Mouse (Mus musculus): Measurements from ENCODE around the gene Syn3.
A peak's percentile ranks its signal among the peaks of the same experiment; 100 is the strongest.

Syn3 gene

DNA sequence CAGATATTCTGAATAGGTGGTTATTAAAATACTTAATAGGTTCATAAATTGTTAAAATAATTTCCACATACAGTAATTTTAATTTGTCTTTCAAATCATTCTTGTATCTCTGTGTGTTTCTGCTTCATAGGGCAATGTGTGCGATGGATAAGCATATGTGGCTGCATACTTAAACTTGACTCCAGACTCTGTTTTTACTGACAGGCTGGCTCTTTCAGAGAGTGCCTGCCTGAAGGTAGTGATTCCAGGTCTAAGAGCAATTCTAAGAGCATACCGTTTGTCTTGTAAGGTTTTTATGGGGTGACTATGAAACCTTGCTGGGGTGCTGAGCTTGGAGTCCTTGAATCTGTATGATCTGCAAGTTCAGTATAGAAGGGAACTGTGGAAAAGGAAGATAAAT is 472.8 kb downstream of the Syn3 start:
- no peak for DNase-seq

DNA sequence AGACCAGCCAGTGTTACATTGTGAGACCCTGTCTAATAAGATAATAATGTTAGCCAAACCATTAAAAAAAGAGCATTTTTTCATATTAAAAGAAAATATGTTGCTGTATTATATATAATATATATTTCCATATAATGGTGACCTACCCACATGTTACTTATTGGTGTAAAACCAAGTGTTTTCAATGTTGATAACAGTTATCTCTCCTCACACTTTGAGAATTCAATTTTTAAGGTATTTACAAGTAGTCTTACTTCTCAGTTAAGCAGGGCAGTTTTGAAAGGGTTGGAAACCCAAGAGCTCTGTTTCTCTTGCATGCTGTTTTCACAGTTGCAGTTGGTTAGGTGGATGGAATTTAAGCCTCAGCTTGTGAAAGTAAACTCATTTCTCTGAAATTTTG is 475.5 kb downstream of the Syn3 start:
- no peak for DNase-seq

DNA sequence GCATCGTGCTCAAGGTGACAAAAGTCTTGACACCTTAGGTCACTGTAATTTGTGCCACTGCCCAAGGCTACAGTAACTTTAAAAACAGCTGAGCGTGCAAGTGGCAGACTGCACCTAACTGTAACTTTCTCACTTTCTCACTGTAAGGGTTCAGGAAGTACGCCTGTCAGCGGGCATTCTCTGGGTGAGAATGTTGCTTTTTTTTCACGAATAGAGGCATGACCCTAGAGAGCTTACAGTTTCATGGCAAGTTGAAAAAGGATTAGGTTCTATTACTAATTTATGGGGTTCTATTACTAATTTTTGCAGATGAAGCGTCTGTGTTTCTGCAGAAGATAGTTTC is 476.3 kb downstream of the Syn3 start:
- DNase-seq = no peak

- DNase-seq = peak; percentile 86
Measured at GRCm38 (mm10) chr10:86021749-86022473, 476.8 kb downstream of the Syn3 start, which contains the start of gene Fbxo7. Gene Fbxo7, plus strand, starts transcription at chr10:86021972.

DNA sequence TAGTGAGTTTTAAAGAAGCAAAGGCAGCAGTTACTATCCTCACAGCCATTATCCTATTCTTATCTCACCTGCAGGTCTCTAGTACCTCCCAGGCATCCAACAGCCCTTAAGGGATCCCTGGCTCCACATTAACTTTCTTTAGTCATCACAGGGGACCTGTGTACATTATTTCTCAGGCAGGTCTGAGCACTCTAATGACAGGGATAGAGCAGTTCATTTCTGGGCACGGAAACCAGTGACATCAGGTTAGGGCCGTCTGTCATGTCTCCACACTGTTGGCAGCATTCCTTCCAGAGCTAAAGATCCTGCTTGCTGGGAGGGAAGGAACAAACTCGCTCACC is 477.3 kb downstream of the Syn3 start:
- DNase-seq = no peak

DNA sequence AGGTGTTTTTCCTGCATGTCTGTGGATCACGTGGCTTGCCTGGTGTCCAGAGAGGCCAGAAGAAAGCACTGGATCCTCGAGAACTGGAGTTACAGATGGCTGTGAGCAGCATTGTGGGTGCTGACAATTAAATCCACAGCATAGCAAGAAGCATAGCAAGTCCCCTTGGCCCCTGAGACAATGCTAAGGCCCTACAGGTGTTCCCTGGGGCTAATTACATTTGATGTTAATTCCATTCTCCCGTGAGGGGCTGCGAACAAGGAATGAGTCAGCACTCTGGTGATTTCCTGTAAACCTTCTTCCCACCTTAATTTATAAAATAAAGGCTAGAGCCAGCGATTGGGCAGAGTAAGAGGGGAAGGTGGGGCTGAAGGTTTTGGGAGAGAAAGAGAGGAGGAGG is 479.9 kb downstream of the Syn3 start:
- no peak for DNase-seq

- DNase-seq = no peak
Measured at GRCm38 (mm10) chr10:86017781-86018180, 480.9 kb downstream of the Syn3 start.

DNA sequence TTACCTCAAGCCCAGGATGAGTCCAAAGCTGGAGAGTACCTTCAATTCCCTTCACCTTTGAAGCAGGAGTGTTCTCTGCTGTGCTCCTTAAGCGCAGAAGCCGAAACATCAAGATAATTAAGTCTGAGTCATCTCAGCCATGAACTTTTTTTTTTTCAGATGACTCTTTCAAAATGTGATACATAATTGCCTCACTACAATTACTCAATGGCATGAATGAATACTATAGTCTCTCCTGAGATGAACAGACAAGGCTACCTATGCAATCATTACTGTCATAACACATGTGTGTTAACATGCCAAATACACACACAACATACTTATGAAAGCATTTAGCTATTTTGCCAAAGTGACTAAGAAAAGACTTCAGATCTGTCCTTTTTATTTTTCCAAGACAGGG is 486.9 kb downstream of the Syn3 start, which contains the start of gene Bpifc:
Gene Bpifc, minus strand, starts transcription at position 115 of the 400 bp plus-strand sequence.
- DNase-seq = no peak

DNA sequence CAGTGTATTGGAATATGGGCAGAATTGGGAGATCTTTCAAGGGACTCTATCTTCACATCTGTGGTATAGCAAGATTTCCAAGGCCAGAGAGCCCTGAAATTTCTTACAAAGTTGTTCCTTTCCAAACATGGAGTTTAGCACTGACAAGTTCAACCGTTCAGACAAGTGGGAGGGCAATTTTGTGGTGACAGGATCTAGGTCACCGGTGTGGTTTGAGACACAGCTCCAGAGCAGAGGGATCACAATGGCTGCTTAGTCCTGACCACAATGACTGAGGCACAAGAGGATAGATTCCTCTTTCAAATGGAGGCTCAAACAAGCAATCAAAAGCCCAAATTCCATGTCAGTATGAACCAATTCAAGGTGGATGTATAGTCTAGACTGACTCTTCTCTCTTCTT is 487.5 kb downstream of the Syn3 start:
- DNase-seq = no peak

GRCm38 (mm10) chr10:86010636-86011035 is 488.1 kb downstream of the Syn3 start:
- no peak for DNase-seq

DNA sequence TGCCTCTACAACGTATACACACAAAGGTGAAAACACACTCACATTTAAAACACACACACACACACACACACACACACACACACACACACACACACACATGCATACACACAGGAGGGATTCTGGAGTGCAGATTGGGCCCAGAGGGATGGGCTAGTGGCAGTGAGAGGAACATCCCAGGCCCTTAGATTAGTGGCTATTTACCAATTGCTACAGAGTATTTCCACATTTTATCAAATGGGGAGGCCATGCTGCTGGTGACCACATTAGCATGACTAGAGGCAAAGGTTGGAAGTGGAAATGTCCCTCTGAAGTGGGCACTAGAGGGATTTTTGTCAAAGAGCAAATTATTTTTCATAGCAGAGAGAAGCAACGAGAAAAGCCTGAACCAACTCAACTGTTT is 489.0 kb downstream of the Syn3 start:
- no peak for DNase-seq

DNA sequence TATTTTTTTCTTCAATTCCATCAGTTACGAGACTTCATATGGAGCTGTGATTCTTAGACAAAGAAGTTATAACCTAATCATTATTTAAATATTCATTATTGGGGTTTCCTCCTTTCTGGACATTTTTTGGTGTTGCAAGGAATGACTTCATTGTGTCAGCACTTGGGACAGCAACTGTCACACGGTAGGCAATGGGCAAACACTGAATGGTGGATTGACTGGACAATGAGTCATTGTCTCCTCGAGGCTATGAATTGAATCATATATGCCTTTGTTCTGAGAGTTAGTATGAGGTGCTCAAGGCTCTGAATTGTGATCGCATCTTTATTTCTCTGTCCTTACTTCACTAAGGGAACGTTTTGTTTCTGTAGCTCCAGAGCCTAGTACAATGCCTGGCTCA is 492.2 kb downstream of the Syn3 start:
- no peak for DNase-seq
